Mouse (Mus musculus): ENCODE results near the gene Mia3. TPM values are rescaled to one million over a fixed set of nuclear protein-coding genes. Genes with fewer than 3 reads are reported as not detected.
"Not testable (repeated sequence)": the region's sequence is repeated elsewhere in the genome, so short reads cannot be mapped to it uniquely, and the experiment has no call there.

Gene Mia3
- polyA plus RNA-seq, 1 experiment, result 32.6 TPM

GRCm38 (mm10) chr1:183382621-183383020 is 13.3 kb upstream of the Mia3 start:
- Histone ChIP-seq H3K79me2 (ENCODE audit: control insufficient read depth, insufficient read depth) (no peaks in the 10 kb centered on the region), H3K27me3 (ENCODE audit: control insufficient read depth, insufficient read depth, insufficient read length) (no peaks in the 10 kb centered on the region), H3ac (ENCODE audit: control insufficient read depth, insufficient read length, low read depth) (no peak overlapping the region), H3K4me3 (ENCODE audit: insufficient read depth, poor library complexity, severe bottlenecking) (no peak overlapping the region), H3K36me3 (ENCODE audit: control insufficient read depth, insufficient read depth) (no peaks in the 10 kb centered on the region), H3K79me3 (ENCODE audit: low read depth) (no peaks in the 10 kb centered on the region)
- no peak for TF ChIP-seq USF1 (IDR thresholded peaks at IDR 0.05; ENCODE audit: low read depth)

GRCm38 (mm10) chr1:183381816-183382215 is 12.5 kb upstream of the Mia3 start:
- Histone ChIP-seq H3K79me2 (ENCODE audit: control insufficient read depth, insufficient read depth) (no peaks in the 10 kb centered on the region), H3K36me3 (ENCODE audit: control insufficient read depth, insufficient read depth) (no peaks in the 10 kb centered on the region), H3K79me3 (ENCODE audit: low read depth) (no peaks in the 10 kb centered on the region), H3ac (ENCODE audit: control insufficient read depth, insufficient read length, low read depth) (no peak overlapping the region), H3K27me3 (ENCODE audit: control insufficient read depth, insufficient read depth, insufficient read length) (no peaks in the 10 kb centered on the region), H3K4me3 (ENCODE audit: insufficient read depth, poor library complexity, severe bottlenecking) (no peak overlapping the region)
- TF ChIP-seq FOSL1 (IDR thresholded peaks at IDR 0.05; ENCODE audit: insufficient read depth, low read length, poor library complexity, severe bottlenecking) (no peak), CTCF (IDR thresholded peaks at IDR 0.05; ENCODE audit: control insufficient read depth, insufficient read depth, insufficient read length) (no peak), MAX (IDR thresholded peaks at IDR 0.05) (no peak), USF1 (IDR thresholded peaks at IDR 0.05; ENCODE audit: low read depth) (no peak), MYOG (IDR thresholded peaks at IDR 0.05; ENCODE audit: control insufficient read depth, extremely low read depth, insufficient read length) (no peak), CEBPB (IDR thresholded peaks at IDR 0.05; ENCODE audit: low read depth) (no peak), MYOD1 (IDR thresholded peaks at IDR 0.05; ENCODE audit: control insufficient read depth, insufficient read length, low read depth) (no peak)

- not testable (repeated sequence) for H3K4me3 ChIP-seq (ENCODE audit: insufficient read depth, poor library complexity, severe bottlenecking); H3K27me3 ChIP-seq (ENCODE audit: control insufficient read depth, insufficient read depth, insufficient read length); H3K79me2 ChIP-seq (ENCODE audit: control insufficient read depth, insufficient read depth); H3K79me3 ChIP-seq (ENCODE audit: low read depth); H3ac ChIP-seq (ENCODE audit: control insufficient read depth, insufficient read length, low read depth); H3K36me3 ChIP-seq (ENCODE audit: control insufficient read depth, insufficient read depth)
Observed at GRCm38 (mm10) chr1:183379376-183379775, 10.0 kb upstream of the Mia3 start.

- H3K36me3 ChIP-seq (ENCODE audit: control insufficient read depth, insufficient read depth), result no peaks in the 10 kb centered on the region
- no peaks in the 10 kb centered on the region for H3K79me3 ChIP-seq (ENCODE audit: low read depth)
- no peaks in the 10 kb centered on the region for H3K79me2 ChIP-seq (ENCODE audit: control insufficient read depth, insufficient read depth)
- no peaks in the 10 kb centered on the region for H3K27me3 ChIP-seq (ENCODE audit: control insufficient read depth, insufficient read depth, insufficient read length)
- TF ChIP-seq USF1 (IDR thresholded peaks at IDR 0.05; ENCODE audit: low read depth) (no peak), FOSL1 (IDR thresholded peaks at IDR 0.05; ENCODE audit: insufficient read depth, low read length, poor library complexity, severe bottlenecking) (no peak), MAX (IDR thresholded peaks at IDR 0.05) (no peak), MYOG (IDR thresholded peaks at IDR 0.05; ENCODE audit: control insufficient read depth, extremely low read depth, insufficient read length) (no peak), MYOD1 (IDR thresholded peaks at IDR 0.05; ENCODE audit: control insufficient read depth, insufficient read length, low read depth) (no peak), CEBPB (IDR thresholded peaks at IDR 0.05; ENCODE audit: low read depth) (no peak), CTCF (IDR thresholded peaks at IDR 0.05; ENCODE audit: control insufficient read depth, insufficient read depth, insufficient read length) (no peak)
- no peak overlapping the region for H3ac ChIP-seq (ENCODE audit: control insufficient read depth, insufficient read length, low read depth)
- no peak overlapping the region for H3K4me3 ChIP-seq (ENCODE audit: insufficient read depth, poor library complexity, severe bottlenecking)
Observed at GRCm38 (mm10) chr1:183378321-183378941, 9.1 kb upstream of the Mia3 start.

- Histone ChIP-seq H3ac (ENCODE audit: control insufficient read depth, insufficient read length, low read depth) (no peak overlapping the region), H3K79me2 (ENCODE audit: control insufficient read depth, insufficient read depth) (no peaks in the 10 kb centered on the region), H3K79me3 (ENCODE audit: low read depth) (no peaks in the 10 kb centered on the region), H3K36me3 (ENCODE audit: control insufficient read depth, insufficient read depth) (no peaks in the 10 kb centered on the region), H3K27me3 (ENCODE audit: control insufficient read depth, insufficient read depth, insufficient read length) (no peaks in the 10 kb centered on the region), H3K4me3 (ENCODE audit: insufficient read depth, poor library complexity, severe bottlenecking) (no peak overlapping the region)
- TF ChIP-seq MAX (IDR thresholded peaks at IDR 0.05), result no peak
- TF ChIP-seq CTCF (IDR thresholded peaks at IDR 0.05; ENCODE audit: control insufficient read depth, insufficient read depth, insufficient read length), result no peak
- TF ChIP-seq USF1 (IDR thresholded peaks at IDR 0.05; ENCODE audit: low read depth), result no peak
- TF ChIP-seq MYOD1 (IDR thresholded peaks at IDR 0.05; ENCODE audit: control insufficient read depth, insufficient read length, low read depth), result no peak
- no peak for TF ChIP-seq FOSL1 (IDR thresholded peaks at IDR 0.05; ENCODE audit: insufficient read depth, low read length, poor library complexity, severe bottlenecking)
- TF ChIP-seq CEBPB (IDR thresholded peaks at IDR 0.05; ENCODE audit: low read depth), result no peak
- TF ChIP-seq MYOG (IDR thresholded peaks at IDR 0.05; ENCODE audit: control insufficient read depth, extremely low read depth, insufficient read length), result no peak
Observed at GRCm38 (mm10) chr1:183377045-183377444, 7.7 kb upstream of the Mia3 start.

- Histone ChIP-seq H3ac (ENCODE audit: control insufficient read depth, insufficient read length, low read depth) (no peak overlapping the region), H3K79me3 (ENCODE audit: low read depth) (no peaks in the 10 kb centered on the region), H3K79me2 (ENCODE audit: control insufficient read depth, insufficient read depth) (no peaks in the 10 kb centered on the region), H3K4me3 (ENCODE audit: insufficient read depth, poor library complexity, severe bottlenecking) (no peak overlapping the region), H3K36me3 (ENCODE audit: control insufficient read depth, insufficient read depth) (no peaks in the 10 kb centered on the region), H3K27me3 (ENCODE audit: control insufficient read depth, insufficient read depth, insufficient read length) (no peaks in the 10 kb centered on the region)
- no peak for TF ChIP-seq MAX (IDR thresholded peaks at IDR 0.05)
- no peak for TF ChIP-seq FOSL1 (IDR thresholded peaks at IDR 0.05; ENCODE audit: insufficient read depth, low read length, poor library complexity, severe bottlenecking)
- no peak for TF ChIP-seq CTCF (IDR thresholded peaks at IDR 0.05; ENCODE audit: control insufficient read depth, insufficient read depth, insufficient read length)
- TF ChIP-seq USF1 (IDR thresholded peaks at IDR 0.05; ENCODE audit: low read depth), result no peak
- no peak for TF ChIP-seq MYOG (IDR thresholded peaks at IDR 0.05; ENCODE audit: control insufficient read depth, extremely low read depth, insufficient read length)
- no peak for TF ChIP-seq MYOD1 (IDR thresholded peaks at IDR 0.05; ENCODE audit: control insufficient read depth, insufficient read length, low read depth)
- no peak for TF ChIP-seq CEBPB (IDR thresholded peaks at IDR 0.05; ENCODE audit: low read depth)
Observed at GRCm38 (mm10) chr1:183374728-183375127, 5.4 kb upstream of the Mia3 start.
